Mouse (Mus musculus) hindbrain, postnatal 0 days (tissue): ENCODE measurements around the gene Shld2. TPM values are rescaled to one million over a fixed set of nuclear protein-coding genes. Genes with fewer than 3 reads are reported as not detected.

ENCODE experiments used
- ATAC-seq: fragments of 200-750 bp; cut with Nextera tagmentation; 2 replicates; pipeline ENCODE4 v1.8.0; 2017; ENCODE audit warnings: mild to moderate bottlenecking, moderate TSS enrichment, moderate library complexity
- DNase-seq: peaks from one replicate; pipeline ENCODE4 v3.0.0-alpha.2; 2015; ENCODE audit warnings: low spot score
- H3K27ac ChIP-seq: fragments of 300-500 bp; sonication (generic); 2 replicates; pipeline ENCODE4 v1.5.1; 2014; ENCODE audit warnings: mild to moderate bottlenecking
- H3K27me3 ChIP-seq: fragments of 300-500 bp; sonication (generic); 2 replicates; pipeline ENCODE4 v1.6.1; 2014; ENCODE audit warnings: low read length, mixed read lengths; ENCODE audit not compliant: insufficient read depth
- H3K36me3 ChIP-seq: fragments of 300-500 bp; sonication (generic); 2 replicates; pipeline ENCODE4 v1.6.1; 2014; ENCODE audit warnings: low read length, mixed read lengths; ENCODE audit not compliant: insufficient read depth
- H3K4me1 ChIP-seq: fragments of 300-500 bp; sonication (generic); 2 replicates; pipeline ENCODE4 v1.6.1; 2014; ENCODE audit warnings: antibody characterized with exemption, low read length, mixed read lengths; ENCODE audit not compliant: insufficient read depth
- H3K4me2 ChIP-seq: fragments of 300-500 bp; sonication (generic); 2 replicates; pipeline ENCODE4 v1.6.1; 2014; ENCODE audit warnings: low read depth, mild to moderate bottlenecking, low read length, moderate library complexity, mixed read lengths
- H3K4me3 ChIP-seq: fragments of 300-500 bp; sonication (generic); 2 replicates; pipeline ENCODE4 v1.5.1; 2014; ENCODE audit warnings: low read length
- H3K9ac ChIP-seq: fragments of 300-500 bp; sonication (generic); replicated peaks from 2 replicates; pipeline ENCODE4 v1.6.1; 2014; ENCODE audit warnings: mild to moderate bottlenecking, low read length, moderate library complexity, mixed read lengths
- H3K9me3 ChIP-seq: fragments of 300-500 bp; sonication (generic); 2 replicates; pipeline ENCODE4 v1.6.1; 2016; ENCODE audit warnings: low read length, mixed read lengths
- CTCF ChIP-seq: IDR thresholded peaks from 2 replicates; pipeline ENCODE4 v1.5.1; 2016; ENCODE audit warnings: antibody characterized with exemption, control low read depth, low read depth
- WGBS: fragments of 180-500 bp; shearing (Covaris S2); extraction: QIAGEN DNeasy Blood & Tissue Kit; methylation state at CpG from one replicate; pipeline ENCODE4 v1.1.7; 2014; 5-methylcytosine and 5-hydroxymethylcytosine counted together
- polyA plus RNA-seq: library from polyadenylated mRNA; unstranded; fragments of >200 nt; fragmentation: Nextera tagmentation; extraction: Ambion mirVana; gene quantifications from 2 replicates; pipeline ENCODE4 v1.2.1, GENCODE M21; 2015
- total RNA-seq: library from RNA; depleted of rRNA; stranded (reverse); fragments of >200 nt; gene quantifications from 2 replicates; pipeline ENCODE4 v1.2.3, GENCODE M21; 2014

The Shld2 gene
- total and polyA plus RNA-seq, 2 experiments from 2014 or later: 4.0 to 9.2 TPM

- no peak for ATAC-seq
- H3K4me2 ChIP-seq: no peak overlapping the region
Measured at GRCm38 (mm10) chr14:34302681-34303242, 7.5 kb downstream of the Shld2 start.

GRCm38 (mm10) chr14:34298871-34299700, 11.2 kb downstream of the Shld2 start:
- no peak overlapping the region for H3K27ac ChIP-seq
- no peak overlapping the region for H3K4me2 ChIP-seq
- H3K9ac ChIP-seq: no peak overlapping the region
- H3K9me3 ChIP-seq: no peaks in the 10 kb centered on the region
- no peaks in the 10 kb centered on the region for H3K36me3 ChIP-seq
- DNase-seq (no peak), ATAC-seq (no peak)
- H3K27me3 ChIP-seq: no peaks in the 10 kb centered on the region
- no peak for TF ChIP-seq CTCF
- no peaks in the 10 kb centered on the region for H3K4me1 ChIP-seq
- no peak overlapping the region for H3K4me3 ChIP-seq
- WGBS: 82% methylated on average over 11 of the region's 11 CpGs

More at GRCm38 (mm10) chr14:34302681-34303242, 7.5 kb downstream of the Shld2 start:
- Histone ChIP-seq H3K27ac (no peak overlapping the region), H3K9ac (no peak overlapping the region), H3K4me1 (no peaks in the 10 kb centered on the region), H3K27me3 (no peaks in the 10 kb centered on the region), H3K36me3 (no peaks in the 10 kb centered on the region), H3K4me3 (no peak overlapping the region), H3K9me3 (no peaks in the 10 kb centered on the region)
- 87% methylated on average over 5 of the region's 5 CpGs for WGBS
- no peak for TF ChIP-seq CTCF
- no peak for DNase-seq

- no peaks in the 10 kb centered on the region for H3K9me3 ChIP-seq
- no peaks in the 10 kb centered on the region for H3K4me1 ChIP-seq
- DNase-seq (no peak), ATAC-seq (no peak)
- H3K9ac ChIP-seq: no peak overlapping the region
- H3K4me2 ChIP-seq: no peak overlapping the region
- H3K36me3 ChIP-seq: no peaks in the 10 kb centered on the region
- no peak for TF ChIP-seq CTCF
- H3K4me3 ChIP-seq: no peak overlapping the region
- H3K27ac ChIP-seq: no peak overlapping the region
- H3K27me3 ChIP-seq: no peaks in the 10 kb centered on the region
- 65% methylated on average over 2 of the region's 2 CpGs for WGBS
Measured at GRCm38 (mm10) chr14:34297634-34298033, 12.7 kb downstream of the Shld2 start.

GRCm38 (mm10) chr14:34297038-34297437, 13.3 kb downstream of the Shld2 start:
- no peak overlapping the region for H3K4me3 ChIP-seq
- H3K9ac ChIP-seq: no peak overlapping the region
- no peaks in the 10 kb centered on the region for H3K9me3 ChIP-seq
- no peak for ATAC-seq
- WGBS: 62% methylated on average over 4 of the region's 4 CpGs
- no peaks in the 10 kb centered on the region for H3K4me1 ChIP-seq
- H3K36me3 ChIP-seq: no peaks in the 10 kb centered on the region
- H3K27me3 ChIP-seq: no peaks in the 10 kb centered on the region
- H3K4me2 ChIP-seq: no peak overlapping the region
- no peak overlapping the region for H3K27ac ChIP-seq
- no peak for TF ChIP-seq CTCF
- DNase-seq: no peak

- Histone ChIP-seq H3K4me2 (no peak overlapping the region), H3K4me1 (no peaks in the 10 kb centered on the region), H3K27me3 (no peaks in the 10 kb centered on the region), H3K27ac (no peak overlapping the region), H3K36me3 (no peaks in the 10 kb centered on the region), H3K9me3 (no peaks in the 10 kb centered on the region), H3K4me3 (no peak overlapping the region), H3K9ac (no peak overlapping the region)
- DNase-seq (no peak), ATAC-seq (no peak)
- TF ChIP-seq CTCF: no peak
- 83% methylated on average over 7 of the region's 7 CpGs for WGBS
Measured at GRCm38 (mm10) chr14:34296350-34296749, 13.9 kb downstream of the Shld2 start.

- DNase-seq (no peak), ATAC-seq (no peak)
- Histone ChIP-seq H3K4me3 (no peak overlapping the region), H3K36me3 (no peaks in the 10 kb centered on the region), H3K9me3 (no peaks in the 10 kb centered on the region), H3K27me3 (no peaks in the 10 kb centered on the region), H3K4me1 (no peaks in the 10 kb centered on the region), H3K27ac (no peak overlapping the region), H3K9ac (no peak overlapping the region), H3K4me2 (no peak overlapping the region)
- no peak for TF ChIP-seq CTCF
- WGBS: 84% methylated on average over 3 of the region's 3 CpGs
Measured at GRCm38 (mm10) chr14:34293641-34294040, 16.7 kb downstream of the Shld2 start.

GRCm38 (mm10) chr14:34290229-34290628, 20.1 kb downstream of the Shld2 start:
- H3K9ac ChIP-seq: no peak overlapping the region
- no peak overlapping the region for H3K4me2 ChIP-seq
- DNase-seq (no peak), ATAC-seq (no peak)
- no peak overlapping the region for H3K27ac ChIP-seq
- H3K9me3 ChIP-seq: no peaks in the 10 kb centered on the region
- no peak for TF ChIP-seq CTCF
- H3K27me3 ChIP-seq: no peaks in the 10 kb centered on the region
- 53% methylated on average over 1 of the region's 1 CpGs for WGBS
- H3K36me3 ChIP-seq: no peaks in the 10 kb centered on the region
- H3K4me3 ChIP-seq: no peak overlapping the region
- H3K4me1 ChIP-seq: no peaks in the 10 kb centered on the region
